Mouse (Mus musculus) c-Kit-positive CD71-positive TER-119-negative erythroid progenitor cells, embryonic 14.5 days (primary cell): ENCODE results near the gene Nckap1.
"Not testable (repeated sequence)": the region's sequence is repeated elsewhere in the genome, so short reads cannot be mapped to it uniquely, and the experiment has no call there.

Experiments used
- DNase-seq: peaks from one replicate; pipeline ENCODE4 v3.0.0-alpha.2; 2013; ENCODE audit warnings: low read depth

Nckap1 gene

DNA sequence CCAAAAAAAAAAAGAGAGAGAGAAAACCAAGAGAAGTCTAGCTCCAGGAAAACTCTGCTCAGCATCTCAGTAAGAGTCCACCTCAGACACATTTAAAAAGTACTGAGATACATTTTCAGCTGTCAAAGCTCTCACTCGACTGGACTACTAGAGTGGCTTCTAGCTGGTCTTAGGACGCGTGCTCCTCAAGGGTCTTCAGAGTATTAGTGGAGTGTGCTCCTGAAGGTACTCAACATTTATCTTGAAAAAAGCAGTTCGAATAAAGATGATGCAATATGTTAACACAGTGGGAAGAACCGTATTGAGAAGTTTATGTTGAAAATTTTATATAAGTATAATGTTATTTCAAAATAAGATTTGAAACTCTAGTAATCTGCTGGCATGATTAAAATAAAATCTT, 20.4 kb downstream of the Nckap1 start:
- DNase-seq, result no peak

DNA sequence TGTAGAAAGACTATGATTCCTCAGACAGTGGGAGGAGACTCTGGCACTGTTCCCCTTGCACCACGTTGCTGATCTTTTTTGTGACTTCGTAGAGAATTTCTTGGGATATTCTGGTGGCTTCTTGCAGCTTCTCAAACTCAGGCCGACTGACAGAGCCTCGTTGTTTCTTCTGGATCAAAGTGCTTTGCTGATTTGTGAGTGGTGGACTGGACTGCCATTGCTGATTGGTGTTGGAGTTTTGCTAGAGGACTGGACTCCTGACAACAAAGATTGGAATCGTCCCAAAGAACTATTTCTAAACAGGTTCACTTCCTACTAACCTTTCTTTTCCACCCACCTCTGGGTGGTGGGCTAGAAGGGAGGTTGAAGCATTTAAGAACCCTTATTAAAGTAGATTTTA, 21.5 kb downstream of the Nckap1 start:
- DNase-seq, result no peak

DNA sequence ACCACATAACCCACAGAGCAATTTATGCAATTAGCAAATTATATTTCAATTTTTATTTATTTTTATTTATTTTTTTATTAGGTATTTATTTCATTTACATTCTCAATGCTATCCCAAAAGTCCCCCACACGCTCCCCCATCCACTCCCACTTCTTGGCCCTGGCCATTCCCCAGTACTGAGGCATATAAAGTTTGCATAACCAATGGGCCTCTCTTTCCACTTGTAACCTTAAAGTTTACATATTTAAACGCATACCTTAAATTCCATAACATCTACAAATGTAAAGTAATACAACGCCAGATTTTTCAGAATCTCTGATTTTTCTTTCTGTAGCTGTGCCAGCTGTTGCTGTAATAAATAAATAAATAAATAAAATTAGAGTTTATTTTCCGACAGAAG, 26.7 kb downstream of the Nckap1 start:
- no peak for DNase-seq

DNA sequence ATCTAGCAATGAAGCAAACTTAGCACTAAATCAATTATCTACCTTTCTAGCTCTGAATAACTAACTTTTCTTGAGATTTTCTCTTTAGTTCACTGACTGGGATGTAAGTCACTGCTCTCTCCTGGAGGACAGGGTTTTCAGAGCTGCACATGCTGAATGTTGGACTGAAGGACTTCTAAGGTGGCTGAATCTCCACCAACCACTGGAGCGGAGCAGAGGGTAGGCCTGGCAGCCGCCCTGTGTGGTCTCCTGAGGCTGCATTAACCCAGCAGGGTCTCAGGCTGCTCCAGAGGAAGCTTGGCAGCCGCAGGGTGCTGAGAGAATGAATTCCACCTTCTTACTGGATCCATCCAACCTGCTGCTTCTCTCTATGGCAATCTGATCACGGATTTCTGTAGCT, 31.5 kb downstream of the Nckap1 start:
- no peak for DNase-seq

DNA sequence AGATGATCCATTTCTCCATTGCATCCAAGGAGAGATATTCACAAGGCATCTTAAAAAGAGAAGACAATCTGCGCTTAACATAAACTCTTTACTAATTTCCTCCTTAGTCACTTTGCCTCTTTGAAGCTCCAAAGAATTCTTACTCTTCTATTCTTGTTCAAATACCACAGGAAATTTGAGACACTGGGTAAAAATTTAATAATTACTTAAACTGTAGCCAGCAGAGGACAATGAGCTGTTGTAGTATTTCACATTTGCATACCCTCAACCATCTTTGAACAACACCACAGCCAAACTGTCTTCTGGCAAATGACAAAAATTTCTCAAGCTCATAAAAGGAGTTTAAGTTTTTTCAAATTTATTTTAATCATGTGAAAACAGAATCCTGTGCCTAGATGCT, 33.3 kb downstream of the Nckap1 start:
- DNase-seq, result no peak

DNA sequence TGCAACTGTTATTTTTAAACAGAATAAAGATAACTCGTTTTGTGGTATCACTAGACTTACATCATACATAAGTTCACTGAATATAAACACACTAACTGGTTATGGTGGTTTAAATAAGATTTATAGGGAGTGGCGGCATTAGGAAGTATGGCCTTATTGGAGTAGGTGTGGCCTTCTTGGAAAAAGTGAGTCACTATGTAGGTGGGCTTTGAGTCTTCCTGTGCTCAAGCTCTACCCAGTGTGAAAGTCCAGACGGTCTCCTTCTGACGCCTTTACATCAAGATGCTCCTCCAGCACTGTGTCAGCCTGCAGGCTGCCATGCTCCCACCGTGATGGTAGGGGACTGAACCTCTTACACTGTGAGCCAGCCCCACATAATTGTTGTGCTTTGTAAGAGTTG, 38.4 kb downstream of the Nckap1 start:
- no peak for DNase-seq

DNA sequence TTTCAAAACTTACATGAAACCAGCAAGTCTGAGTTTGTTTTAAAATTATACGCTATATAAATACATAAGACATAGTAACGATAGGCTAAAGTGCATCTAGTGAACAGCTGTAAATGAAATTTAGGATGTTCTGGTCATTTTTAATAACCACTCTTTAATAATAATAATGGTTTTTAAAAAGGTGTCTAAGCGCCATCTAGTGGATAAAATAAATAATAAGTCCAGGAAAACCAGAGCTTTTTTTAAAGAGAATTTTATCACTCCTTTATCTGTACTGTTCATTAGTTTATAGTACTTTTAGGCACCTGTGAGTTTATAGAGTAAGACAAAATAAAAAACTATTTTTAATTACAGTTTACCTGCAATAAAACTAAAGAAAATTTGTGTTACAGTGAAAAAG, 44.0 kb downstream of the Nckap1 start:
- DNase-seq, result no peak

DNA sequence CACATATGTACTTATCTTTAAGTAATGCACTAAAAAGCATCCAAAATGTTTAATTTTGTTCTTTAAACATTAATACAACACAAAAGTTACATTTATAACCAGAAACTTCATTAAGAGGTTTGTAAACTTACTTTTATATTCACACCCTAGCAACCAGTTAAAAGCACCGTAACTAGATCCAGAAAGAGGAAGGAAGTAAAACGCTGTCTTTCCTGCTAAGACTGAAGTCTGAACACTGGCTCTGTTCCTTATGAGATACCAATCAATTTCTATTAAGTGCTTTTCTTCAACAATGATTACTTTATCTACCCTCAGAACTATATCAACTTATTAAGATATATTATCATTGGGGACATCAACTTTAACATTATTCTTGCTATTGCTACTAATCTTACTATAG, 44.6 kb downstream of the Nckap1 start:
- DNase-seq, result no peak

DNA sequence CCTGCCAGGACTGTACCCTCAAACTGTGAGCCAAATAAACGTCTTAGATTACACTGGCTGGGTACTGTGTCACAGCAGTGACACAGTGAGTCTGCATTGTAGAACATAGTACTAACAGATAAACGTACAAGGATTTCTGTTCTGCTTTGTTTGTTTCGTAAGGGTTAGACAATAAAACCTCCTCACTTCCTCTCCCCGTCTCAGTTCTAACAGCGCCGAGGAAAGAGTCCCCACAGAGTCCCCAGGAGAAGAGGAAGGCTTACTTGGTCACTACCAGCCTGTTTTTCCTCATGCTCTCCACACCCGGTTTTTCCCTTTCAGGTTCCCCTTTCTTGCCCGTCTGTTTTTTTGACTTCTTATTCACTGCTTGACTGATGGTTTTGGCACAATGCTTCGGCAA, 56.9 kb downstream of the Nckap1 start:
- DNase-seq, result no peak

DNA sequence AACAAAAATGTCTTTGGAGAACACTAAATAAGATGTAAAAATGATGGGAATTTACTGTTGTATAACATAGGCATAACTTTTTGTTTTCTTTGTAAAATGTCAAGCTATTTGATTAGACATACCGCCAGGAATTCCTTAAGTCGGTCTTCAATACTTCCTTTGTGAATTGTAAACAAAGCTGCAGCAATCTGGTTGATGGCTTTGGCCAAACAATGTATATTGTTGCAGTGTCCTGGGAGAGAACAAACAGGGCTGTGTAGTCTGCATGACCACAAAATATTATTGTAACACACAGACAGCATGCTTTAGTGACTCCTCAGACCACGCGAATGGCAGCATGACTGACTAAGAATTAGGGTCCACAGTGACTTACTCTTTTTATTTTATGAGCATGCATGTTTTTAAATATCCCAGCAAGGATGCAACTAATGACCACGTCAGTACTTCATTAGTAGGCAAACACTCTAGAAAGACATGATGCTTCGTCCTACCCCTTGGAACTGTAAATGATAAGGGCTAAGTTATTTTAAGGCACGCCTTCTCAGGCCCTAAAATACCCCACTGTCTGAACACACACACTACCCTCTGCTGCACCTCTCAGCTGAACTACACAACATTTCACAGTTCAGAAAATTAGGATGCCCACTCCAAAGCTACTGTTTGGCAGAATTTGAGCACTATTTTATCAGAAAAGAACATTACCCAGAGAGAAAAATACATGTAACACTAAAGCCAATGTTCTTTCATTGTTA, 75.0 kb downstream of the Nckap1 start:
- no peak for DNase-seq

DNA sequence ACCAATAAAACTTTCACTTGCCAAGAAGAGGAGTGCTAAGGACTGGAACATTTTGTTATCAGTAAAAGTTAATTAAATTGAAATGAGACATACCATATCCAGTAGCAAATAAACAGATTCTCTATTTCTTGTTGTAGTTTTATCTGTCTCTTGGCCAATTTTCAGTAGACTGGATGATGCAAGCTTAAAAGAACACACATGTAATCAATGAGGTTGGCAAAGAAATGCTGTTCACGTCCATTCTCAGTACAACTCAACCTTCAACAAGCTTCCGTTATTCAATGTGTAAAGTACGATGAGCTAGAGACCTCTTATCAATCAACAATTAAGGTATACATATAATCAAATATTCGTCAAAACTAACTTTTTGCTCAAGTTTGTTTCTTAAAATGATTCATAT, 79.0 kb downstream of the Nckap1 start:
- DNase-seq, result no peak

DNA sequence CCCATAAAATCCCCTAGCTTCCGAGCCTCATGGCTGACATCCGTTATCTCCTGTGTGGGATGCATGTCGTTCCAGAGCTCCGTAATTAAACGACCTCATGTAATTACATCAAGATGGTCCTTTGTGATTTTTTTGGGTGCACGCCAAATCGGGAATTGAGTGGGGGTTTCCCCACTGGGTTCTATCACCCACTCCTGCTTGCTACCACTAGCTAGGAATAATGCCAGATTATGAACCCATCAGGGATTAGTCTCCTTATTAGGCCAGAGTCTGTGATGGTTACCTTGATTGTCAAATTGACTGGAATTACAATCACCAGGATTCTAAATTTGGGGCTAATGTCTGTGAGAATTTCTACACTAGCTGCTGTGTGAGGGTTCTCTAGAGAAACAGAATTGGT, 85.9 kb downstream of the Nckap1 start:
- DNase-seq, result not testable (repeated sequence)

DNA sequence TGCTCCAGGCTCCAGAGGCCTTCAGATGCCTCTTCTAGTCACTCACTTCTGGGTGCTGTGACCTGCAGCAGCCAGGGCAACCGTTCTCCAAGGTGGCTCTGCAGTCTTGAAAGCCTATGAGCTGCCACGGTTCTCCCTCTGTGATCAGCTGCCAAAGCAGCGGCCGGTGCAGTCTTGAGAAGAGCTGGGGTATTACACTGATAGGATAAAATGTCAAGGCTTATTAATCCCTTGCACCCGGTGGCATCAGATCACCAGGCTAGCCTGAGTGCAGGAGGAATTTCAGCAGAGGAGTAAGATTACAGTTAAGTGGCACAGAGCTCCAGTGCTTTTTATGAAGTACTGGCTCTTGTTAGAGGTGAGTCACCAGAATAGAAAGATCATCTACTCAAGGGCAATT, 94.3 kb downstream of the Nckap1 start:
- DNase-seq, result no peak

DNA sequence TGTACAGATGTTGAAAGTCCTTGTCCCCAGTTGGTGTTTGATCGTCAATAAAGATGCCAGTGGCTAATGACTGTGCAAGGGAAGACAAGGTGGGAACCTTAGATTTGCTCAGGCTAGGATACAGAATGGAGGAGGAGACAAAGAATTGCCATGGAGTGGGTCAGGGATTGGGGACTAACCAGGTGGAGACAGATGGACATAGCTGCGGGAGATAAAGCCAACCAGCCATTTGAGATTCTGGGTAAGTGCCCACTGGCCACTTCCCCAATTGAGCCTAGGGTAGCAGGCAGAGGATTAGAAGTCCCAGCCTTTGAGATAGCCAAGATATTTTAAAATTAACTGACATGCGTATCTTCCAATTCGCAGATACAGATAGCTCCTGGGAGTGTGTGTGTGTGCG, 96.2 kb downstream of the Nckap1 start:
- no peak for DNase-seq

DNA sequence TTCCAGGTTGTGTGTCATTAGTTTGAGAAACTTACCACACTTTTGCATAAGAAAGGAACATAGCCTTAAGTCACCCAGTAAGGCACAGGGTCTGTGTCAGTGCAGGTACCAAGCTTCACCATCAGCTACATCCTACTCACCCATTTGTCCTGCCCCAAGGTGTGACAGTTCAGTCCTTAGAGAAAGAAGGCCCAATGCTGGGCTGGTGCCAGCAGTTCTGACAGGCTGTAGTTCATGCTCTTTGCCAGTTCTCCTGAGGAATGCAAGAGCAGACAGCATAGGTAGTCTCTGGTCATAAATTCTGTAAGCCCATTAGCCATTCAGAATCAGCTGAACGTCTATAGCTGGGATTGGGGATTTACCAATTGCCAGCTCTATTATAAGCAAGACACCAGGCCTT, 105.3 kb downstream of the Nckap1 start:
- DNase-seq, result no peak

DNA sequence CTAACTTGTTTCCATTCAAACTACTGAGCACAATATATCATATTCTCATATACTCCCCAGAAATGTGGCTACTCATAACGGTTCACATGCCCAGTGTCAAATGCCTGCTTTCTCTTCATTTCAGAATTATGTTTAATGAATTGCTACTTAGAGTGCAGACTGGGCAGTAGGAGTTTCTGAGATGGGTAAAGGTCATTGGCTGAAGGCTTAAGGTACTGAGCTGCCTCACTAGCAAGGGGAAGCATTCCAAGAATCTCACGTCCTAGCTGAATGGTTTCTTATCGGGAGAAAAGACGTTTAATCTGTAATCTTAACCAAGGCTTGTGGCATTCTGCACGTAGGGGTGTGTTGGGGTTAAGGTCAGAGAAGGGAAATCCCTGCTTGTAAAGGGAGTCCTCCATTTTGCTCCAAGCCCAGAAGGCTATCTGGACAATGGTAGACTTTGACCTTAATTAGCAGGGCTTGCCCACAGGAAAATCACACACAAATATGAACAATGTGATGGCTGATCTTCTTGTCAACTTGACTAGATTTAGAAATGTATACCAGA, 106.9 kb downstream of the Nckap1 start:
- no peak for DNase-seq

DNA sequence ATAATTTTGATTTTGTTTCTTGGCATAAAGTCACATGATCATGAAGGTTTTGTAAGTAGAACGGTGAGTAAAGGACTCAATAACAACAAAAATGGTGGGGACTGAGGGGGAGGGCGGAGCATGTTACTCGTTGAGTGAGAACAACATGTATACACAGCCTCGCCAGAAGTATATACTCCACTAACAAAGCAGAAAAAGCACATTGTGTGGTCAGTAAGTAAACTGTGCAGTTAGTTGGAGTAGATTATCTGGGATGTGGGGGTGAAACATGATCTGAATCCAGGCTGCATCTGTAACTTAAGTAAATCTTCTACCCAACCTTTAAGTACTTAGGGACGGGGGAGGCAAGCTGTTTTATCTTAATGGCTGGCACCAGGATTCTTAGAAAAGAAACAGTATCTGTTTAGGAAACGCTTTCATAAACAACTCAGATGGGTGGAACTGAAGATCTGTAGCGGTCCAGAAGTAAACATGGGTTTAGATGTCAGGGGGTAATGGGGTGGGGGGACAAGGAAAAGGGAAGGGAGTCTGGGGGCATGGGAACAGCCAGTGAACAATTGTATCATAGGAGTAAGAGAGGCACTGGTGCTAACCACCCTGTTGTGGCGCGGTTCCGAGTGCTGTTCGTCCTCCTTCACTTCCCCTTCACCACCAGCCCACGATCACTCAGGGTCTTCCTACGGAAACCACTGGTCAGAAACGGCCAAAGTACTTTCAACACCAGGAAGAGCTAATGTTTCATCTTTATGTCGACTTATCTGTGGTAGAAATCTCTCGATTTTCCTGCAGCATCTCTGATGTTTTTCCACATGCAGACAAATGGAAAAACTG, 115.0 kb downstream of the Nckap1 start:
- no peak for DNase-seq

DNA sequence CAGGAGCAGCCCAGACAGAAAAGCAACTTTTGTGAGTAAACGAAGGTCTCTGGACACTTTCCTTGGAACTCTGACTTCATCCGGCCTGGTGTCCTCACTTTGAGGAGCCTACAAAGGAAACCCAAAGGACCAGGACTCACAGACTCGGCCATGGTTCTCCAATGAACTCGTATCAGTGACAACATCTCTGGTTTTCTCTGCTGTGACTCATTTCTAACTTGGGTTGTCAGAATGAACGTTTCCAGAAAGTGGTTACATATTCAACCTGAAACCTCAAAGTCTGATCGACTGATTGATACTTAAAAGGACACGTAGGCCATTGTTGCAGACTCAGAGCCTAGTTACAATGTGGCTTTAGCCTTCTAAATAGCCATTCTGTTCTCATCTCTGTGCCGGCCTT, 119.4 kb downstream of the Nckap1 start:
- DNase-seq, result no peak
